In genomic region chr12:111882852-111883251, GRCm38 (mm10) we compare ENCODE assay signal across 23 mouse cellular contexts. TPM values are rescaled to one million over a fixed set of nuclear protein-coding genes. Genes with fewer than 3 reads are reported as not detected.
A peak's percentile ranks its signal among the peaks of the same experiment; 100 is the strongest.
DNase-seq lines count a peak whose midpoint lies in the region; ATAC-seq and TF ChIP-seq lines count a peak whose summit lies in the region.
"Had no signal": no experiment of that assay in that cellular context is flagged by ENCODE, and none has a peak within 500 bp of the region (broad histone marks: within the 10 kb centered on the region; RNA-seq: fewer than 3 reads in every experiment).

No protein-coding gene starts in this region.

- H3K4me1 ChIP-seq in heart, embryonic 11.5 days (ENCODE audit: control insufficient read depth, insufficient read depth, low read length), result peaks cover 16% of the 10 kb centered on the region; the same call in 1 of the 2 replicates
- peaks cover 1% of the 10 kb centered on the region; the same call in 1 of the 2 replicates for H3K4me1 ChIP-seq in lung, postnatal 0 days (ENCODE audit: insufficient read depth, low read depth, low read length)
- H3K4me1 ChIP-seq in liver, postnatal 0 days (ENCODE audit: insufficient read depth), result no peaks in the 10 kb centered on the region; the same call in 1 of the 2 replicates
- H3K4me1 ChIP-seq: embryonic facial prominence, embryonic 15.5 days; forebrain, embryonic 10.5 days; hindbrain, embryonic 12.5 days; kidney, embryonic 15.5 days; midbrain, embryonic 12.5 days; neural tube, embryonic 13.5 days had no signal

- 20% methylated on average over 4 of the region's 4 CpGs for WGBS in heart, embryonic 11.5 days (ENCODE audit: insufficient replicate concordance)
- WGBS in lung, postnatal 0 days, result 29% methylated on average over 4 of the region's 4 CpGs
- WGBS in liver, postnatal 0 days (ENCODE audit: insufficient replicate concordance), result 39% methylated on average over 4 of the region's 4 CpGs

- H3K4me3 ChIP-seq in heart, embryonic 11.5 days (ENCODE audit: low read depth, low read length), result no peak overlapping the region
- H3K4me3 ChIP-seq in lung, postnatal 0 days (ENCODE audit: low read depth, low read length), result no peak overlapping the region
- H3K4me3 ChIP-seq in liver, postnatal 0 days (ENCODE audit: low read depth, low read length), result no peak overlapping the region
- H3K4me3 ChIP-seq: embryonic facial prominence, embryonic 15.5 days; forebrain, embryonic 10.5 days; hindbrain, embryonic 12.5 days; kidney, embryonic 15.5 days; midbrain, embryonic 12.5 days; neural tube, embryonic 13.5 days had no signal

- H3K27me3 ChIP-seq in heart, embryonic 11.5 days (ENCODE audit: control insufficient read depth, insufficient read depth, low read length), result no peaks in the 10 kb centered on the region
- H3K27me3 ChIP-seq in lung, postnatal 0 days (replicated peaks; ENCODE audit: insufficient read depth, low read length), result no peaks in the 10 kb centered on the region
- no peaks in the 10 kb centered on the region for H3K27me3 ChIP-seq in liver, postnatal 0 days (ENCODE audit: insufficient read depth, low read length)
- H3K27me3 ChIP-seq: embryonic facial prominence, embryonic 15.5 days; hindbrain, embryonic 12.5 days; kidney, embryonic 15.5 days; midbrain, embryonic 12.5 days; neural tube, embryonic 13.5 days had no signal

- H3K9me3 ChIP-seq in heart, embryonic 11.5 days (replicated peaks; ENCODE audit: control insufficient read depth, low read length), result no peaks in the 10 kb centered on the region
- no peaks in the 10 kb centered on the region for H3K9me3 ChIP-seq in lung, postnatal 0 days (ENCODE audit: low read length)
- no peaks in the 10 kb centered on the region for H3K9me3 ChIP-seq in liver, postnatal 0 days (ENCODE audit: low read length)
- H3K9me3 ChIP-seq: embryonic facial prominence, embryonic 15.5 days; forebrain, embryonic 10.5 days; hindbrain, embryonic 12.5 days; kidney, embryonic 15.5 days; midbrain, embryonic 12.5 days; neural tube, embryonic 13.5 days had no signal

- H3K9ac ChIP-seq in heart, embryonic 11.5 days (ENCODE audit: low read depth, low read length), result no peak overlapping the region
- no peak overlapping the region for H3K9ac ChIP-seq in lung, postnatal 0 days (replicated peaks; ENCODE audit: low read depth)
- no peak overlapping the region for H3K9ac ChIP-seq in liver, postnatal 0 days (replicated peaks)
- H3K9ac ChIP-seq: embryonic facial prominence, embryonic 15.5 days; forebrain, postnatal 0 days; hindbrain, embryonic 12.5 days; kidney, embryonic 15.5 days; midbrain, embryonic 12.5 days; neural tube, embryonic 13.5 days had no signal

- DNase-seq in heart, adult 9 months (ENCODE audit: low spot score in 2 of 2), result no peak
- DNase-seq in lung, postnatal 0 days (ENCODE audit: low spot score), result no peak
- DNase-seq in lung, postnatal 14 days, result no peak
- peak; percentile 23 for DNase-seq in MN1 (ENCODE audit: low spot score)
- no peak for DNase-seq in liver, postnatal 0 days
- no peak for DNase-seq in adrenal gland, postnatal 14 days
- DNase-seq: adrenal gland, postnatal 25 days; cerebellum, adult 11 months; cerebellum, postnatal 10 days; forebrain, postnatal 0 days; gastrocnemius, postnatal 36 days; lung, adult 2 months; right cerebral cortex, adult 18-20 months; thymus, postnatal 4 days had no signal

- H3K4me2 ChIP-seq in heart, embryonic 11.5 days, result no peak overlapping the region
- no peak overlapping the region for H3K4me2 ChIP-seq in lung, postnatal 0 days (replicated peaks; ENCODE audit: low read depth, low read length)
- H3K4me2 ChIP-seq in liver, postnatal 0 days (ENCODE audit: low read depth, low read length), result no peak overlapping the region
- H3K4me2 ChIP-seq: embryonic facial prominence, embryonic 15.5 days; hindbrain, embryonic 12.5 days; kidney, embryonic 15.5 days; liver, embryonic 11.5 days; midbrain, embryonic 12.5 days; neural tube, embryonic 13.5 days had no signal

- no peaks in the 10 kb centered on the region for H3K36me3 ChIP-seq in heart, embryonic 11.5 days (ENCODE audit: control insufficient read depth, insufficient read depth, low read length)
- no peaks in the 10 kb centered on the region for H3K36me3 ChIP-seq in lung, postnatal 0 days (ENCODE audit: insufficient read depth, low read length)
- H3K36me3 ChIP-seq in liver, postnatal 0 days (replicated peaks; ENCODE audit: insufficient read depth, low read length), result no peaks in the 10 kb centered on the region
- H3K36me3 ChIP-seq: embryonic facial prominence, embryonic 15.5 days; forebrain, embryonic 10.5 days; hindbrain, embryonic 12.5 days; kidney, embryonic 15.5 days; midbrain, embryonic 12.5 days; neural tube, embryonic 13.5 days had no signal

- peak overlapping the region; percentile 10; the same call in 1 of the 2 replicates for H3K27ac ChIP-seq in heart, embryonic 11.5 days (ENCODE audit: low read depth, low read length)
- peak overlapping the region; percentile 39; the same call in 1 of the 2 replicates for H3K27ac ChIP-seq in lung, postnatal 0 days (ENCODE audit: low read length)
- H3K27ac ChIP-seq in liver, postnatal 0 days (ENCODE audit: low read depth), result no peak overlapping the region
- H3K27ac ChIP-seq: embryonic facial prominence, embryonic 15.5 days; forebrain, embryonic 10.5 days; hindbrain, embryonic 12.5 days; kidney, embryonic 15.5 days; midbrain, embryonic 12.5 days; neural tube, embryonic 13.5 days had no signal

- TF ChIP-seq EP300 in lung, postnatal 0 days (IDR thresholded peaks at IDR 0.05), result no peak
- TF ChIP-seq EP300 in liver, postnatal 0 days (IDR thresholded peaks at IDR 0.05; ENCODE audit: low read depth), result no peak

- TF ChIP-seq CTCF in lung, postnatal 0 days (IDR thresholded peaks at IDR 0.05), result no peak
- TF ChIP-seq CTCF in liver, postnatal 0 days (IDR thresholded peaks at IDR 0.05; ENCODE audit: low read depth), result no peak

- peak; percentile 71 for ATAC-seq in heart, embryonic 11.5 days (replicated peaks; ENCODE audit: insufficient number of reproducible peaks, low FRiP score, low TSS enrichment)
- no peak for ATAC-seq in lung, postnatal 0 days
- ATAC-seq in liver, postnatal 0 days, result no peak
- ATAC-seq: activated CD4-positive, CD25-positive, alpha-beta regulatory T cell, adult 4 months; forebrain, postnatal 0 days had no signal

RNA-seq across cellular contexts. Expression of gene Ppp1r13b, which starts 25.1 kb away (rescaled TPM):
- 15.8 and 16.5 TPM in 2 replicates for polyA plus RNA-seq in heart, embryonic 11.5 days (2014; fragmentation: Nextera tagmentation; extraction: Ambion mirVana)
- 21.8 and 22.7 TPM in 2 replicates for polyA plus RNA-seq in lung, postnatal 0 days (2015; fragmentation: Nextera tagmentation; extraction: Ambion mirVana)
- 4.3 and 4.5 TPM in 2 replicates for polyA plus RNA-seq in liver, postnatal 0 days (2015; fragmentation: Nextera tagmentation; extraction: Ambion mirVana)
- 17.5 and 22.0 TPM in 2 replicates for total RNA-seq in adrenal gland, postnatal 14 days (2021)
